Mouse (Mus musculus) limb, embryonic 11.5 days (tissue): ENCODE results near the gene Syngr4. TPM values are rescaled to one million over a fixed set of nuclear protein-coding genes. Genes with fewer than 3 reads are reported as not detected.
"Not testable (repeated sequence)": the region's sequence is repeated elsewhere in the genome, so short reads cannot be mapped to it uniquely, and the experiment has no call there.

ENCODE experiments used
- ATAC-seq: fragments of 200-750 bp; cut with Nextera tagmentation; 2 replicates; pipeline ENCODE4 v1.8.0; 2017; ENCODE audit warnings: low read depth; ENCODE audit not compliant: insufficient number of reproducible peaks, low FRiP score, low TSS enrichment
- DNase-seq: peaks from one replicate; pipeline ENCODE4 v3.0.0-alpha.2; 2015; ENCODE audit warnings: low spot score
- H3K27ac ChIP-seq: fragments of 300-500 bp; sonication (generic); replicated peaks from 2 replicates; pipeline ENCODE4 v1.5.1; 2014; ENCODE audit warnings: low read depth, mild to moderate bottlenecking, low read length
- H3K27me3 ChIP-seq: fragments of 300-500 bp; sonication (generic); 2 replicates; pipeline ENCODE4 v1.6.1; 2014; ENCODE audit warnings: mild to moderate bottlenecking, low read length, mixed read lengths; ENCODE audit not compliant: control insufficient read depth, insufficient read depth
- H3K36me3 ChIP-seq: fragments of 300-500 bp; sonication (generic); 2 replicates; pipeline ENCODE4 v1.6.1; 2014; ENCODE audit warnings: mild to moderate bottlenecking, low read length, moderate library complexity, mixed read lengths; ENCODE audit not compliant: control insufficient read depth, insufficient read depth
- H3K4me1 ChIP-seq: fragments of 300-500 bp; sonication (generic); 2 replicates; pipeline ENCODE4 v1.6.1; 2014; ENCODE audit warnings: low read length, mixed read lengths; ENCODE audit not compliant: control insufficient read depth, insufficient read depth
- H3K4me2 ChIP-seq: fragments of 300-500 bp; sonication (generic); 2 replicates; pipeline ENCODE4 v1.6.1; 2014; ENCODE audit warnings: low read depth, mild to moderate bottlenecking, moderate library complexity; ENCODE audit not compliant: severe bottlenecking
- H3K4me3 ChIP-seq: fragments of 300-500 bp; sonication (generic); 2 replicates; pipeline ENCODE4 v1.5.1; 2014; ENCODE audit warnings: low read depth, low read length
- H3K9ac ChIP-seq: fragments of 300-500 bp; sonication (generic); 2 replicates; pipeline ENCODE4 v1.6.1; 2014; ENCODE audit warnings: mild to moderate bottlenecking, low read length
- H3K9me3 ChIP-seq: fragments of 300-500 bp; sonication (generic); 2 replicates; pipeline ENCODE4 v1.6.1; 2016; ENCODE audit warnings: low read length; ENCODE audit not compliant: control insufficient read depth
- WGBS: fragments of 180-500 bp; shearing (Covaris S2); extraction: QIAGEN DNeasy Blood & Tissue Kit; methylation state at CpG from one replicate; pipeline ENCODE4 v1.1.7; 2014; 5-methylcytosine and 5-hydroxymethylcytosine counted together
- polyA plus RNA-seq: library from polyadenylated mRNA; unstranded; fragments of >200 nt; fragmentation: Nextera tagmentation; extraction: Ambion mirVana; gene quantifications from 2 replicates; pipeline ENCODE4 v1.2.1, GENCODE M21; 2014

The Syngr4 gene
- 1.0 and 1.8 TPM in 2 replicates for polyA plus RNA-seq

GRCm38 (mm10) chr7:45896517-45897257 lies at the start of gene Syngr4, which contains the start of gene Tmem143:
Syngr4 (minus strand) TSS chr7:45896714.
Tmem143 (plus strand) TSS chr7:45896941.
- Histone ChIP-seq H3K27me3 (no peaks in the 10 kb centered on the region), H3K36me3 (no peaks in the 10 kb centered on the region), H3K4me3 (peak within 1 kb of the TSS; percentile 32), H3K27ac (no peak within 1 kb of the TSS; the same call in 1 of the 2 replicates), H3K9ac (peak within 1 kb of the TSS; percentile 58), H3K9me3 (no peaks in the 10 kb centered on the region), H3K4me1 (no peaks in the 10 kb centered on the region), H3K4me2 (peak within 1 kb of the TSS; percentile 71)
- ATAC-seq (peak; percentile 83), DNase-seq (peak; percentile 96)
- 1% methylated on average over 40 of the region's 40 CpGs for WGBS

- not testable (repeated sequence) for H3K9ac ChIP-seq, H3K36me3 ChIP-seq, H3K9me3 ChIP-seq, H3K4me3 ChIP-seq, ATAC-seq, DNase-seq, H3K27me3 ChIP-seq, H3K4me1 ChIP-seq, H3K27ac ChIP-seq, H3K4me2 ChIP-seq
- 75% methylated on average over 1 of the region's 1 CpGs for WGBS
Measured at GRCm38 (mm10) chr7:45943280-45943679, 46.8 kb upstream of the Syngr4 start.

- Histone ChIP-seq H3K4me2 (no peak overlapping the region), H3K36me3 (no peaks in the 10 kb centered on the region), H3K9ac (no peak overlapping the region), H3K27me3 (no peaks in the 10 kb centered on the region), H3K9me3 (no peaks in the 10 kb centered on the region), H3K27ac (no peak overlapping the region), H3K4me3 (no peak overlapping the region), H3K4me1 (no peaks in the 10 kb centered on the region)
- no peak for DNase-seq
- 78% methylated on average over 9 of the region's 9 CpGs for WGBS
- ATAC-seq = no peak
Measured at GRCm38 (mm10) chr7:45941986-45942385, 45.5 kb upstream of the Syngr4 start.

- Histone ChIP-seq H3K4me1 (no peaks in the 10 kb centered on the region), H3K9me3 (no peaks in the 10 kb centered on the region), H3K9ac (no peak overlapping the region), H3K36me3 (no peaks in the 10 kb centered on the region), H3K4me2 (no peak overlapping the region), H3K27ac (no peak overlapping the region), H3K4me3 (no peak overlapping the region), H3K27me3 (no peaks in the 10 kb centered on the region)
- DNase-seq = no peak
- 60% methylated on average over 2 of the region's 2 CpGs for WGBS
- no peak for ATAC-seq
Measured at GRCm38 (mm10) chr7:45939836-45940235, 43.3 kb upstream of the Syngr4 start.

GRCm38 (mm10) chr7:45935114-45935513 lies 38.6 kb upstream of the Syngr4 start:
- Histone ChIP-seq H3K4me2 (no peak overlapping the region), H3K9ac (no peak overlapping the region), H3K4me1 (no peaks in the 10 kb centered on the region), H3K27me3 (no peaks in the 10 kb centered on the region), H3K27ac (no peak overlapping the region), H3K4me3 (no peak overlapping the region), H3K9me3 (no peaks in the 10 kb centered on the region; the same call in 1 of the 2 replicates), H3K36me3 (no peaks in the 10 kb centered on the region)
- ATAC-seq (peak; percentile 67; the same call in 1 of the 2 replicates), DNase-seq (peak; percentile 78)
- 35% methylated on average over 7 of the region's 7 CpGs for WGBS

GRCm38 (mm10) chr7:45933766-45934165 lies 37.3 kb upstream of the Syngr4 start:
- not testable (repeated sequence) for H3K4me1 ChIP-seq, H3K9ac ChIP-seq, ATAC-seq, H3K4me2 ChIP-seq, H3K27ac ChIP-seq, H3K9me3 ChIP-seq, H3K4me3 ChIP-seq, DNase-seq, H3K36me3 ChIP-seq, H3K27me3 ChIP-seq
- WGBS = 90% methylated on average over 12 of the region's 12 CpGs

- H3K4me3 ChIP-seq = no peak overlapping the region
- no peaks in the 10 kb centered on the region; the same call in 1 of the 2 replicates for H3K9me3 ChIP-seq
- WGBS = 90% methylated on average over 1 of the region's 1 CpGs
- no peaks in the 10 kb centered on the region for H3K4me1 ChIP-seq
- H3K9ac ChIP-seq = no peak overlapping the region
- DNase-seq (no peak), ATAC-seq (no peak)
- H3K36me3 ChIP-seq = no peaks in the 10 kb centered on the region
- H3K4me2 ChIP-seq = no peak overlapping the region
- H3K27ac ChIP-seq = no peak overlapping the region
- H3K27me3 ChIP-seq = no peaks in the 10 kb centered on the region
Measured at GRCm38 (mm10) chr7:45929688-45930087, 33.2 kb upstream of the Syngr4 start.

- Histone ChIP-seq H3K4me1 (no peaks in the 10 kb centered on the region), H3K4me3 (no peak overlapping the region), H3K9me3 (no peaks in the 10 kb centered on the region; the same call in 1 of the 2 replicates), H3K27me3 (no peaks in the 10 kb centered on the region), H3K27ac (no peak overlapping the region), H3K9ac (no peak overlapping the region), H3K4me2 (no peak overlapping the region), H3K36me3 (no peaks in the 10 kb centered on the region)
- ATAC-seq = no peak
- no peak for DNase-seq
- WGBS = 11% methylated on average over 20 of the region's 23 CpGs
Measured at GRCm38 (mm10) chr7:45928626-45929295, 32.2 kb upstream of the Syngr4 start.
